Mouse (Mus musculus) spleen, embryonic (tissue): ENCODE measurements around the gene Usp7.
"Not testable (repeated sequence)": the region's sequence is repeated elsewhere in the genome, so short reads cannot be mapped to it uniquely, and the experiment has no call there.

ENCODE experiments used
- CTCF ChIA-PET: fragments of 350-600 bp; sonication (Branson Sonifier 250); formaldehyde crosslinking; loops from one replicate; lab custom pipeline; 2022; lab: Charles Lee

Usp7 gene

DNA sequence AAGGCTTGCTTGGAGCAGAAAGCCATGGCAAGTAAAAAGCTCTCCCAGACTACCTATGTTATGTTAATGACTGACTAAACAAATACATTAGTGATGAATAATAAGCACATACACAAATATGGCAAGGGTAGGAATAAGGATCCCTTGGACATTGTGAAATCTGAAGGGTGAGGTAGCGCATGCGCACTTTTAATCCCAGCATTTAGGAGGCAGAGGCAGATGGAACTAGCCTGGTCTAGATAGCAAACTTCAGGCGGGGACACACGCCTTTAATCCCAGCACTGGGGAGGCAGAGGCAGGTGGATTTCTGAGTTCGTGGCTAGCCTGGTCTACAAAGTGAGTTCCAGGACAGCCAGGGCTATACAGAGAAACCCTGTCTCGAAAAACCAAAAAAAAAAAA lies 34.5 kb downstream of the Usp7 start:
- CTCF ChIA-PET, result not testable (repeated sequence)

DNA sequence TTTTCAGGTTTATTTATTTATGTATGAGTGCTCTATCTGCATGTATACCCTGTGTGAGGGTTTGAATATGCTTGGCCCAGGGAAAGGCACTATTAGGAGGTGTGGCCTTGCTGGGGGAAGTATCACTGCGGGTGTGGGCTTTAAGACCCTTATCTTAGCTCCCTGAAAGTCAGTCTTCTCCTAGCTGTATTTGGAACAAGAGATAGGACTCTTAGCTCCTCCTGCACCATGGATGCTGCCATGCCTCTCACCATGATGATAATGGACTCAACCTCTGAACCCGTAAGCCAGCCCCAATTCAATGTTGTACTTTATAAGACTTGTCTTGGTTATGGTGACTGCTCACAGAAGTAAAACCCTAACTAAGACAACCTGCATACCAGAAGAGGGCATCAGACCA lies 39.8 kb downstream of the Usp7 start:
- CTCF ChIA-PET, result no interaction called here

DNA sequence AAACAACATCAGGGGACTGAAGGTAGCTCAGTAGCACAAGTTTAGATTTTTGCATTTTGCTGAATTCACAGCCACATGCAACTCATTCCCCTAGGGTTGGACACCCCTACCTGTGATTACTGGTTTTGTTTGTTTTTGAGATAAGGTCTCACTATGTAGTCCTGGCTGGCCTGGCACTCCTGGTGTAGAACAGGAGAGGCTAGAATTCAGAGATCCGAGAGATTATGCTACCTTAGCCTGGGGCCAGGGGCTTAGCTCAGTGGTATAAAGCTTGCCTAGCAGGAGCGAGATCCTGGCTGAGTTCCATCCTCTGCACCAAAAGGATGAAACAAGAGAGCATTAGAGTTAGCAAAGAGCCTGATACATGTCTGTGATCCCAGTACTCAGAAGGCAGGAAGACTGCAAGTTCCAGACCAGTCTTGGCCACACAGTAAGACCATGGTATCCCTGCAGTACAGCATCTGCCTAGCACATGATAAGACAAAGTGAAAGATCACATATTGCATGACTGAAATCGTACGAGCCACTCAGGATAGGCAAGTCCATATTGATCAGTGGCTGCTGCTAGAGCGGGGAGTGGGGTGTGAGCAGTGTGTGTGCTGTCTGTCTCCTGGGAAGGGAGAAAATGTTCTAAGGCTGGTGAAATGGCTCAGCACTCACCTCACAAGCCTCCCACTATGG lies 40.4 kb downstream of the Usp7 start:
- CTCF ChIA-PET, result no interaction called here

DNA sequence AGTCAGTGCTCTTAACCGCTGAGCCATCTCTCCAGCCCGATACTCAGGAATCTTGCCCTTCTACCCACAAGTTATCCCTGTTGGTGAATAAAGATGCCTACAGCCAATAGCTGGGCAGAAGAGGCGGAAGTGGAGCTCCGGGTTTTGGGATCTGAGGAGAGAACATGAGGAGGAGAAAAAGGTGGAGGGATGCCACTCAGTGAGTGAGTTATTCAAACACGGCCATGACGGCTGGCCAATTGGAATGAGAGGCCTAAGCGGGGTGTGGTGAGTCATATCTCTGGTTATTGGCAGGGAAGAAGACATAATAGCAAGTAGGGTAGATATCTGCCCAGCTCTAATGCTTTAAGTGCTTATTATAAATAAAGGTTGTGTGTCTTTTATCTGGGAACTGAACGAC lies 43.2 kb downstream of the Usp7 start:
- CTCF ChIA-PET, result no interaction called here

DNA sequence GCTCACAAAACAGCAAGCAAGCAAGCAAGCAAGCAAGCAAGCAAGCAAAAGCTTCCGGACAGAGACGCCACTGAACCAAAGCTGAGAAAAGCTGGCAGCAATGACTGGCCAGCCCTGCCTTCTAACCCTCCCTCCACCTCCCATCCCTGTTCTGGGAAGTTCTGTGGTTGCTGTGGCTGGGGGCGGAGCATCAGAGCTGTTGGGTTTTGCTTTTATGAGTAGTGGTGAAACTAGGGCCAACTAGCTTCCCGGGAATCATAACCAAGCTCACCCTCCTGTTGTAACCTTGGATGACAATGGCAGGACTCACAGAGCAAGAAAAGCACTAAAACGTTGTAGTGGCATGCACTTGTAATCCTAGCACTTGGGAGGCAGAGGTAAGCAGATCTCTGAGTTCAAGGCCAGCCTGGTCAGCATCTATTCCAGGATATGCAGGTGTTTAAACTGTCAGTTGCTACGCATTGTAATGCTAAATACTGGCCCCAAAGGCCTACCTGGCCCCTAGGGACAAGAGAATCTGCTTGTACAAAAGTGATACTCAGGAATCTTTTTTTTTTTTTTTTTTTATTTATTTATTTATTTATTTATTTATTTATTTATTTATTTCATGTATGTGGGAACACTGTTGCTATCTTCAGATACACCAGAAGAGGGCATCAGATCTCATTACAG lies 43.8 kb downstream of the Usp7 start:
- CTCF ChIA-PET, result interaction anchor here (0.6 kb wide), 1 partner anchor 115 kb away, joined by 4 read pairs; no protein-coding TSS in a partner anchor

DNA sequence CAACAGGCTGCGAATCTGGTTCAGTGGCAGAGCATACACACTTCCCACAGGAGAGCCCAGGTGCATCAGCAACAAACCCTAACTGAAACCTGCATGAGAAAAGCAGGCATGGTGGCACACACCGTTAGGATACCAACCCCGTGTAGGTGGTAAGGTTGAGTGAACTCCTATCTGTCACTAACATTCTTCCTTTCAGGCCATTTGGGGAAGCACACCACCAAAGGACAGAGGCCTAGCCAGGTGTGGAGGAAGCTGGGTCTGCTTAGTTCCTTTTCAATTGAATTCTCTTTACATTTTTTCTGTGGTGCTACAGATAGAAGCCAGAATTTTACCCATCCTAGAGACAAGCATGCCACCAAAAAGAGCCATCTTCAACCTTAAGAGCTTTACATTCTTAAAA lies 44.3 kb downstream of the Usp7 start:
- CTCF ChIA-PET, result interaction anchor here (0.6 kb wide), 1 partner anchor 114 kb away, joined by 4 read pairs; no protein-coding TSS in a partner anchor

DNA sequence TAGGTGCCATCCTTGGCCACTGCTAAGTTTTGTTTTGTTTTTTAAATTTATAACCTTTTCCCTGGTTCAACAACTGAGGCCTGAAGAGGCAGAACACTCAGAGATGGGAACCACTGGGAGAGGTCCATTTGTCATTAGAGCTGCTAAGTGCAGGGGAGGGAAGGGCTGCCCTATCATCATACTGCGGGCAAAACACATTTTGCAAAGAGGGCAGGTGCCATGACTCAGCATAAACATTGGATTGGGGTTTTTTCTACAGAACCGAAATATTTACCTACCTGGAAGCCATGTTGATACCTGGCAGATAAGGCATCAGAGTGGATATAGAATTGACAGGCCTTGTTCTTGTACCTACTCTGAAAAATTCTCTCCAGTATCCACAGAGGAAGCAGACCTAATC lies 45.6 kb downstream of the Usp7 start:
- CTCF ChIA-PET, result no interaction called here

DNA sequence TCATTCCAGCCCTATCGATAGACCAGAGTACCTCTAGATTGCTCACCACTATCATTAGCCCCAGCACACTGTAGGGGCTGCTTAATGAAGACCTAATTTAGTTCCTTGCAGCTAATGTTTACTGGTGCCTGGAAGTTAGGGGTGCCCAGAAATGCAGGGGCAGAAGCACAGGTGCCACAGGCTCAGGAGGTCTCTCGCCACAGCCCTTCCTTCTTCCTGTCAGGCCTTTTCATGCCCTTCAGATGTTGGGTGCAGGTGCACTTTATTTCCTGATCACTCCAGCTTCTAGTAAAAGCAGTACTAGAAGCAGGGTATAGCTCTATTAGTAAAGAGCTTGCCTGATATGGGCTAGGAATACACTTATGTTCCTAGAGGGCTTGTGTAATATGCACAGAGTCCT lies 46.4 kb downstream of the Usp7 start:
- CTCF ChIA-PET, result no interaction called here

DNA sequence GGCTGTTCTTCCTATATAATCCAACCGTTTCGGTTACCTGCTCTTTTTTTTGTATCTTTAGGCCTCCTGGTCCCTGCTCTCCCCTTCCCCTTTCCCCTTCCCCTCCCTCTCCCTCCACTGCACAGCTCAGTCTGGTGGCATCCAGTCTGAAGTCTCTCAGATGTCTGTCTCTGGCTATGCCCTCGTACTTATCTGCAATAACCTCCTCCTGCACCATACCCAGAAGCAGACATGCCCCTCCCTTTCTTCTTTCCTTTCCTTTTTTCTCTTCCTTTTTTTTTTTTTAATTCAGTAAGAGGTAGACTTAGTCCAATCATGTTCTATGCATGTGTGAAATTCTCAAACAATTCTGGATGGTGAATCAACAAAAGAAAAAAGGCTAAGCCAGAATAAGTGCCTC lies 48.1 kb downstream of the Usp7 start:
- CTCF ChIA-PET, result no interaction called here

DNA sequence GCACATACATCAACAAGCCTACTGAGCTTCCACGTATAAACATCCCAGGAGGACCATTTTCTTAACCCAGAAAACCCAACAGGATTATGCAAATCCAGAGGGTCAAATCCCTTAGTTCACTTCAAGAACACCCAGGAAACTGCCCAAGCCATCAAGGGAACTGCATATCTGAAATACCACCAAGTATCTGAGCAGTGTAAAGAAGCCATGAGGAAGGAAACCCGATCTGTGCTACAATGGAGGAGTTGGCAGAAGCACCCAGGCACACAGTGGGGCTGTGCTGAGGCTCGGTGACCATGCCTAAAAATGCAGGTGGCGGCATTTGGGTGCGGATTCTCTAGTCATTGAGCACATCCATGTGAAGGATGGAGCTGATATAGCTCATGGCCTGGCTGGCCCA lies 50.4 kb downstream of the Usp7 start:
- CTCF ChIA-PET, result no interaction called here

DNA sequence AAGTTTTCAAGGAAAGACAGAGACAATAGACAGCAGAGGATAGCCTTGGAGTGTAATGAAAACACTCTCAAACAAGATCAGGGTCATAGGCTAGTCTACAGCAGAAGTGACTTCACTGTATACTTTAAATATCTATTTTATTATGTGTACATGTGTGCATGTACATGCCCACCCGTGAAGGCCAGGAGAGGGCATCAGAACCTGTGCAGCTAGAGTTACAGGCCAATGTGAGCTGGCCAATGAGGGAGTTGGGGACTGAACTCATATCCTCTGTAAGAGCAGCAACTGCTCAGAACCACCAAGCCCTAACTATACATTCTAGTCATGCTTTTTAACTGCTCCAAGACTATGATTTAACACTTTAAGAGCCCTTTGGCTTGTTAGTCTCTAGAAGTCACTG lies 51.0 kb downstream of the Usp7 start:
- CTCF ChIA-PET, result no interaction called here

DNA sequence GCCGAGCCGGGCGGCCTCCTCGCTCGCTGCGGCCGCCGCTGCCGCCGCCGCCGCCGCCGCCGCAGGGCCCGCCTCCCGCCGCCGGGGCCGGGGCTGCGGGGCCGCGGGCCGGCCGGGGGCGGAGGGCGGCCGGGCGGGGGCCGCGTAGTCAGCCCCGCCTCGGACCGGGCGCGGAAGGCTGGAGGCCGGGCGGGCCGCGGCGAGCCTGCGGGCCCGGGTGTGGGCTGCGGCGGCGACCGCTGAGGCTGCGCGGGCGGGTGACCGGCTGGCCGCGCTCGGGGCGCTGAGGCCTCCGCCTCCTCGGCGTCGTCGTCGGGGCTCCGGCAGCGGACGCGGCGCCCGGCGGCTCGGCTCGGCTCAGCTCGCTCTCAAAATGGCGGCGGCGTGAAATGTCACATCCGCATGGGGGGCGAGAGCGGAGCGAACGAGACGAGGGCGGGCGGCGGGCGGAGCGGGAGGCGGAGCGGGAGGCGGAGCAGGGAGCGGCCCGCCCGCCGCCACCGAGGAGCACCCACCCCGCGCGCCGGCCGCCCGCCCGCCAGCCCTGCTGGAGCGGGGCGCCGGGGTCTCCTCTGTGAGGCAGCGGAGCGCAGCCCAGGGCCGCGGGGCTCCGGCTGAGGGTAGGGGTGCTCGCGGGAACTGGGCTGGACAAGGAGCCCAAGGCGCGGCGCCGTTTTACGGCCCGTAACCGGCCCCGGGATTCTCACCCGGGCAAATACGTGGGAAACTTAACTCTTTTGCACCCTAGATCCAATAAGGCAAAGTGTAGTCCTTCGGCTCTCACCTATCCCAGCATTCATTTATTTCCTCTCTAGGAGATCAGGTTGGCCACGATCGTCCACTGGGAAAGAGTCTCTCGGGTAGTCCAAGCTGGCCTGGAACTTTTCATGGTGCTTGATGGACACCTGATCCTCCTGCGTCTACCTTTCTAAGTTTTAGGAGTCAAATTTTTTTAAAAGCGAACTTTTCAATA lies 53.3 kb downstream of the Usp7 start:
- CTCF ChIA-PET, result interaction anchor here (0.6 to 0.7 kb wide), 2 partner anchors 100 to 282 kb away, joined by 4 to 8 read pairs; no protein-coding TSS in a partner anchor

DNA sequence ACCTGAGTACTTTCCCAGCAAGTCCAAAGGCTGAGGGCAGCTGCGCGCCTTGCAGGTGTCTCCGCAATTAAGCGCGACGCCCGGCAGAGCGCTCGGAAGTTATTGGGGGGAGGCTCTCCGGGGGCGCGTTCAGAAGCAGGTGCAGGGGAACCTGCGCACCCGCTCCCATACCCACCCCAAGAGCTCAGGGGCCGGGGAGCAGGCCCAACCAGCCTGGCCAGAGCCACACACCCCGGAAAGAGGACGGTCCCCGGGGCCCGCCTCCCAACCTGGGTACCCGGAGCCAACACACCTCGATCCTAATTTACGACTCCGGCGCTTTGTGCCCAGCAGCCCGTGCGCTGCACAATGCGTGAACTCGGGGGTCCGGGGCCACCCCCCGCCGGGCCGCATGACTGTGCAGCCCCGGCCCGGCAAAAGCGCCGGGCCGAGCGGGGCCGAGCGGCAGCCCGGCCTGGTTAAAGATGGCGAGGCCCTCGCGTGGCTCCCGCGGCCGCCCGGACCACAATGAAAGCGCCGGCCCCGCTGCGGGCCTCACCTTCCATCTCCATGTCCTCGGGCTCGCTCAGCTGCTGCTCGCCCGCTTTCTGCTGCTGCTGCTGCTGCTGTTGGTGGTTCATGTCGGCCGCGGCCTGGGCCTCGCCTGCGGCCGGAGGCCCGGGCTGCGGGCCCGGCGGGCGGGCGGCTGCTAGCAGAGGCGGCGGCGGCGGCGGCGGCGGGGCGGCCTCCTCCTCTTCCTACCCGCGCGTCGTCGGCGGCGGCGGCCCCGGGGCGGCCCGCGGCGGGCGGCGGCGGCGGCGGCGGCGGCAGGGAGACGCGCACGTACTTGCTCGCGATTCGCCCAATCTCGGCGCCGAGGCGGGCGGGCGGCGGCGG lies 54.2 kb downstream of the Usp7 start:
- CTCF ChIA-PET, result interaction anchor here (0.7 kb wide), 1 partner anchor 281 kb away, joined by 4 read pairs; no protein-coding TSS in a partner anchor

DNA sequence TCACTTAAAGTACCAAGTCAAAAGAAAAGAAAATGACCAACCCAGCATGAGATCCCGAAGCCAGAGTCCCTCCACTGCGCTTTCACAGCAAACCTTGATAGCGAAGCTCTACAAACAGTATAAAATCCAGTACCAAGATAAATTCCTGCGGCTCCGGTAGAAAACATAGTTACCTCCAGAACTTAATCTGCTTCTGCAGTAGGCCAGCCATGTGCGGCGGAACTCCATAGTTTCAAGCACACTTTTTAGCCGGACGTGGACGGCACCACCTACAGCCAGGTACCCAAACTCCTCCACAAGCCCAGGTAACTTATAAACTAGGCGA lies 54.8 kb downstream of the Usp7 start:
- CTCF ChIA-PET, result no interaction called here

DNA sequence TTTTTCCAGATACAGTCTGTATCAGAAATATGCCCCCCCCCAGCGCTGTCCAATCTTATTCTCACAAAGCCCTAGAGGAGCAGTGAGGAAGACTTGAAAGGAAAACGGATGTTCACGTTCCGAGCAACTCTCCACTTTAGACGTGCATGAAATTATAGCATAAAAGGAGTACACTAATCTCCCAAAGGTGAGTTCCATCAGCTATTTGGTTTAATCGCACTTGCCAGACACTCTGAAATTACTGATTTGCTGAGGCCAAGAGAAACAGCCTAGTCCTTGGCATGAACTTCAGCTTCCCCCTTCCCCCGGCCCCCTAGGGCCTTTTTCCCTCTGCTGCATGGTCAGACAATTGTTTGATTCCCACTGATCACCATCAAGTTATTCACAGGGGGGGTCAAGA lies 55.4 kb downstream of the Usp7 start:
- CTCF ChIA-PET, result no interaction called here

DNA sequence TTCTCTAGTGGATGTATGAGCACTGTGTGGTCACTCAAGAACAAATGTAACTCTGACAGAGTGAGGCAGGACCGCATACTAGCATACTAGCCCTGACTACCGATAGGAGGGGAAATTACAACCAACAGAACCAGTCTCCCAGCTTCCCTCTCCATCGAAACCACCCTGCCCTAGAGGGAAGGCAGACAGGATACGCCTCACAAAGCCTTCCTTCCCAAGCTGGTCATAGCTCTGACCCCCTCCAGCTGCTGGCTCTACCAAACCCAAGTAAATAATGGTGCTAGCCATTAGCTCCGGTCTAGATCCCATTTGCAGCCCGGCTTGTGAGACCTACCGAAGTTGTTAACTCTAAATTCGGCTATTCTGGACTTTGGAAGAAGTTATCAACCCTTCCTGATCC lies 56.1 kb downstream of the Usp7 start:
- CTCF ChIA-PET, result no interaction called here

DNA sequence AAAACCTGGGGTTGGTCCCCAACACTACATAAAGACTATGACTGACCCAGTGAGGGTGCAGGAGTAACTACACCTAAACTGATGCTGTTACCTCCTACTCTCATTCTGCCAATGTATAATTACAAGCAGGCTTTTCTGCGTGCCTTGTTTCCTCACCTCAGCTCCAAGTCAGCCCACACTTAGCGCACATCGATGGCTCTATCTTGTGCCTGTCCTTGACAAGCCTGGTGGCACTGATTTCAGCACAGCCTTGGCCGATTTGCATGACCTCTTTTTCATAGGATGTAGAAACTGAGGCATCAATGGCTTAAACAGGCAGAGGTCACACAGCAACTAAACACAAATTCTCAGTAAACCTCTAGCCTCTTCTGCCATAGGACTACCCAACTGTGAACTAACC lies 57.4 kb downstream of the Usp7 start:
- CTCF ChIA-PET, result no interaction called here

DNA sequence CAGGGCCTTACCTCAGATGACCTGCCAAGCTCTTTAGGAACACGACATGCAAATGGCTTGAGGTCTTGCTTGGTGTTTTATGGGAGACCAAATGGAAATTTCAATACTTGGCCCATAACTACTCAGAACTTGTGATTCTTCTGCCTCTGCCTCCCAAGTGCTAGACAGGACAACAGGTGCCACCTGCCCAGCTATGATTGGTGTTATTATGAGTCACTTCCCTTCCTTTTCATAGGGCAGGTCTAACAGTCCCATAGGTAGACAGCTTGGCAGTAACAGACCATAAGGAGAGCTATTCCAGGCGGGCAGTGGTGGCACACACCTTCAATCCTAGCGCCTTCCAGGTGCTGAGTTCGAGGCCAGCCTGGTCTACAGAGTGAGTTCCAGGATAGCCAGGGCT lies 58.5 kb downstream of the Usp7 start:
- CTCF ChIA-PET, result interaction anchor here (0.6 kb wide), 1 partner anchor 13 kb away, joined by 3 read pairs; no protein-coding TSS in a partner anchor

DNA sequence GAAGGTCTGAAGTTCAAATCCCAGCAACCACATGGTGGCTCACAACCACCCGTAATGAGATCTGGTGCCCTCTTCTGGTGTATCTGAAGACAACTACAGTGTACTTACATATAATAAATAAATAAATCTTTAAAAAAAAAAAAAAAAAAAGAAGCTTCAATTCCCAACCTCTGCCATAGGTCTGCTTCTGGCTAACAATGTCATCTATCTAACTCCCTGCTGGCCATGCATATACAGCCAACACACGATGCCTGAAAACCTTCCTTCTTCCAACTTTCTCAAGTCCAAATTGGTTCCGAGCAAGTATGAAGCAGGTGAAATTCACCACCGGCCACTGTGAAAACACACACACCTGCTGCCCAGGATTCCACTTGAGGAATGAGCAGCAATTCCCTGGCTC lies 59.7 kb downstream of the Usp7 start:
- CTCF ChIA-PET, result not testable (repeated sequence)

DNA sequence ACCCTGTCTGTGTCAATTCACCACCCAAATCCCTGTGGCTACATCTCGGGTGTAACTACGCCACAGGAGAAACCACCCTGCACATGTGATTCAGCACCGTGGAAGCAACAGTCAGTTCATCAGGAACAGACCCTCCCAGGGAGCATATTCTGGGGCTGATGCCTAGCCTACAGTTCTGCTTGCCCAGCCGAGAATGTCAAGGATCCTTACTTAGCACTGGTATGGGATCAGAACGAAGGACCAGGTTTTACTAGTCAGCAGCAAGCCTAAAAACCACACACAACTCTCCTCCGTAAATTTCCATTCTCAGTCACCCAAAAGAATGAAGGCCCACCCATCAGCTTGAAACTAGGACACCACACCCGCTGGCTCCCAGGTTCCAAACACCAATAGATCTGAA lies 60.5 kb downstream of the Usp7 start:
- CTCF ChIA-PET, result no interaction called here

DNA sequence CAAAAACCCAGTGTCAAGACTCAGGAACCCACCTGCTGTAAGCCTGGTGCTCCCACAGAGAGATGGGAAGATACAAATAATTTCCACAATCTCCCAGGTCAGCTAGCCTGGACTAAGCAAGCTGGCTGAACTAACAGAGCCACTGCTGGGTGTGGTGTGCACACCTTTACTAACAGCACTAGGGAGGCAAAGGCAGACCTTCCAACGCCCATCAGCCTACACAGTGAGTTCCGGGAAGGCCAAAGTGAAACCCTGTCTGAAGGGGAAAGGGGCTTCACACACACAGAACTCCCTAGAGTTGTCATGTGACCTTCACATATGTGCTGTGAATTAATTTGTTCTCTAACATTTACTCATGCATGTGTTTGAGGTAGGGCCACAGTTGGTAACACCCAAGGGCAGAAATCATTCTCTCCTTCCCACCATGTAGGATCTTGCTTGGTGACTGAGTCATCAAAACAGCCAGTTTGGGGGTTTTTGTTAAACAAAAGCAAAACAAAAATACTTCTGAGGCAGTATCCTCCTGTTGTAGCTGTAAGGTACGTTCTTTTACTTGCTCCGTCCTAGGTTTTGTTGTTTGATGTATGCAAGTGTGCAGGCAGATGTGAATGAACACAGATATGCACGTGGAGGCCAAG lies 63.9 kb downstream of the Usp7 start:
- CTCF ChIA-PET, result interaction anchor here (0.6 kb wide), 2 partner anchors 104 to 136 kb away, joined by 5 to 6 read pairs; no protein-coding TSS in a partner anchor
